18 mouse cellular contexts compared by ENCODE assay signal in the genomic region with DNA sequence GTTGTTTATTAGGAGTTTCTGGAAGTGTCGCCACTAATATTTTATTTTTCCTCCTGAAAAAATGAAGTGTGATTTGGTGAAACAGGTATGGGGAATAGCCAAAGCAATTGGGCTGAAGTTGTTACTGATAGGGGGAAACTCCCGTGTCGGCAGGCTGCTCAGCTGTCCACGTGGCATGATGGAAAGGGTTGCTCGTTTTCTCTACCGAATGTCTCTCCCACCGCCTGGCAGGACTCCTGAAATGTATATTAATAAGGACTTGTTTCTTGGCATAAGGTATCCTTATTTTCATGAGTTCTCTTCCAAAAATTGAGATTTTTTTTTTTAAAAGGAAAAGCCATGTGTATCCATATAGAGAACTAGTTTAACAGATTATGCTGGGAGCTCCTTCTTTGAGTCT.
"Had no signal": no experiment of that assay in that cellular context is flagged by ENCODE, and none has a peak within 500 bp of the region (broad histone marks: within the 10 kb centered on the region; RNA-seq: fewer than 3 reads in every experiment).

No protein-coding gene starts in this region.

- H3K9me3 ChIP-seq: liver, embryonic 15.5 days; lung, embryonic 15.5 days; midbrain, embryonic 13.5 days; midbrain, embryonic 15.5 days; neural tube, embryonic 12.5 days; stomach, embryonic 15.5 days had no signal

- H3K4me1 ChIP-seq: liver, embryonic 15.5 days; lung, embryonic 15.5 days; megakaryocyte, embryonic 14.5 days; neural tube, embryonic 12.5 days; stomach, embryonic 15.5 days had no signal

- H3K36me3 ChIP-seq: liver, embryonic 15.5 days; lung, embryonic 15.5 days; midbrain, embryonic 13.5 days; midbrain, embryonic 15.5 days; neural tube, embryonic 12.5 days; stomach, embryonic 15.5 days had no signal

- H3K27me3 ChIP-seq: liver, embryonic 15.5 days; lung, embryonic 15.5 days; megakaryocyte, embryonic 14.5 days; midbrain, embryonic 13.5 days; midbrain, embryonic 15.5 days; neural tube, embryonic 12.5 days; stomach, embryonic 15.5 days had no signal

- DNase-seq: liver, postnatal 0 days; lung, adult 2 months; lung, postnatal 14 days; lung, postnatal 36 days; thymus, adult 2 months; thymus, postnatal 25 days; thymus, postnatal 4 days had no signal

- H3K9ac ChIP-seq: liver, embryonic 15.5 days; liver, postnatal 0 days; lung, embryonic 15.5 days; midbrain, embryonic 13.5 days; midbrain, embryonic 15.5 days; neural tube, embryonic 12.5 days; stomach, embryonic 15.5 days had no signal

- H3K4me3 ChIP-seq: liver, embryonic 15.5 days; lung, embryonic 15.5 days; megakaryocyte, embryonic 14.5 days; midbrain, embryonic 13.5 days; midbrain, embryonic 15.5 days; neural tube, embryonic 12.5 days; stomach, embryonic 15.5 days had no signal

- ATAC-seq: liver, postnatal 0 days; lung, postnatal 0 days; midbrain, embryonic 13.5 days; midbrain, embryonic 15.5 days had no signal

- H3K4me2 ChIP-seq: liver, embryonic 15.5 days; lung, embryonic 15.5 days; midbrain, embryonic 11.5 days; midbrain, embryonic 13.5 days; midbrain, embryonic 15.5 days; neural tube, embryonic 12.5 days; stomach, embryonic 15.5 days had no signal

- H3K27ac ChIP-seq: liver, embryonic 15.5 days; lung, embryonic 15.5 days; macrophage; midbrain, embryonic 13.5 days; midbrain, embryonic 15.5 days; neural tube, embryonic 12.5 days; stomach, embryonic 15.5 days; stomach, postnatal 0 days had no signal
